Mouse (Mus musculus) heart, postnatal 10 days (tissue): Measurements from ENCODE around the gene Itgam. TPM values are rescaled to one million over a fixed set of nuclear protein-coding genes. Genes with fewer than 3 reads are reported as not detected.

ENCODE experiments used
- DNase-seq, 2 experiments: peaks; one replicate each; pipeline ENCODE4 v3.0.0; 2021
- intact Hi-C: fragments of 180-260 bp; cut with DNase I; formaldehyde crosslinking; loops from one replicate; pipeline ENCODE4 v1.15.1; 2025
- total RNA-seq, 2 experiments: library from RNA; stranded (reverse); gene quantifications; 2 replicates each; pipeline ENCODE4 v1.2.3; 2021

The Itgam gene
- total RNA-seq, 2 experiments from 2014 or later = 2.5 to 3.9 TPM

DNA sequence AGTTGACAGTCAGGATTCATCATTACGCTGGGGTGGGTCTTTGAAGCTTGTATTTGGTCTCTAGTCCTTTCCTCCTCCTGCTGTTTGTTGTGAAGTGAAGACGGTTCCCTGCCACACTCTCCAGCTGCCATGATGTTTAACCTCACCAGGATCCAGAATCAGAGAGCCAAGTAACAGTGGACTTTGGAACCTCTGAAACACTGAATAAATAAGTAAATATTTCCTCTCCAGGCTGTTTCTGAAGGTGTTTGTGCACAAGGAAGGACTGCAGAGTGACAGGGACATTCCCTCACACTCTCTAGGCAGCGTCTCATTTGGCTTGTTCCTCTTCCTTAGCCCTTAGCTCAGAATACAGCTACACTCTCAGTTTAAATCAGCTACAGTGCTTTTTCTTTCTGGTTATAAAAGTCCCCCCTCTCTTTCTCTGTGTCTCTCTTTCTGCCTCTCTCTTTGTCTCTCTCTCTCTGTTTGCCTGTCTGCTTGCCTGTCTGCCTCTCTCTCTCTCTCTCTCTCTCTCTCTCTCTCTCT is 5.5 kb upstream of the Itgam start:
- intact Hi-C loops = no loop called here
- DNase-seq = no peak

DNA sequence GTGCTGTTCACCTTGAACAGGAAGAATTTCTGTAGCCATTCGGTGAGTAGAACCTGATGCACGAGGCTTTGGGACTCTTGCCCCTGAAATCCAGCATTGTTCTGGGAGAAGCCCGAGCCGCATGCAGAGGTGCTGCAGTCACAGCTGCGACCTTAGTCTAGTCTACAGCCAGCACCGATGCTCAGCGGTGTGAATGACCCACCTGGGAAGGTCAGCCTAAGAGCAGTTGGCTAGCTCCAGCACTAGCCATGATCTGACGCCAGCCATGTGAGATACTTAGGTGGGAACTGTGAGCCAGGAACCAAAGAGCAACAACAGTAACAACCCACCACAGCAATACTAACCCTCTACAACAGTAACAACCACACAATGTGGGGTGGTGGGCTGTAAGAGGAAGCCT is 4.6 kb upstream of the Itgam start:
- intact Hi-C loops = no loop called here
- DNase-seq = no peak

GRCm38 (mm10) chr7:128058576-128058975 is 3.9 kb upstream of the Itgam start:
- DNase-seq = no peak
- intact Hi-C loops = no loop called here

DNA sequence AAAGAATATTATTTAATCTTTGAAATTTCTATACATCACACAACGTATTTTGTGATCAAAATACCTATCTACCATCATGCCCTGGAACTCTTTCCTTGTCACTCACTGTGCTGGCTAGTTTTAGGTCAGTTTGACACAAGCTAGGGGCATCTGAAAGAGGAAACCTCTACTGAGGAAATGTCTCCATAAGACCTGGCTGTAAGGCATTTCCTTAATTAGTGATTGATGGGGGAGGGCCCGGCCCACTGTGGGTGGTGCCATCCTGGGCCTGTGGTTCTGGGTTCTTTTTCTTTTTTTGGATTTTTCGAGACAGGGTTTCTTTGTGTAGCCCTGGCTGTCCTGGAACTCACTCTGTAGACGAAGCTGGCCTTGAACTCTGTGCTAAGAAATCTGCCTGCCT is 3.3 kb upstream of the Itgam start:
- intact Hi-C loops = no loop called here
- no peak for DNase-seq

DNA sequence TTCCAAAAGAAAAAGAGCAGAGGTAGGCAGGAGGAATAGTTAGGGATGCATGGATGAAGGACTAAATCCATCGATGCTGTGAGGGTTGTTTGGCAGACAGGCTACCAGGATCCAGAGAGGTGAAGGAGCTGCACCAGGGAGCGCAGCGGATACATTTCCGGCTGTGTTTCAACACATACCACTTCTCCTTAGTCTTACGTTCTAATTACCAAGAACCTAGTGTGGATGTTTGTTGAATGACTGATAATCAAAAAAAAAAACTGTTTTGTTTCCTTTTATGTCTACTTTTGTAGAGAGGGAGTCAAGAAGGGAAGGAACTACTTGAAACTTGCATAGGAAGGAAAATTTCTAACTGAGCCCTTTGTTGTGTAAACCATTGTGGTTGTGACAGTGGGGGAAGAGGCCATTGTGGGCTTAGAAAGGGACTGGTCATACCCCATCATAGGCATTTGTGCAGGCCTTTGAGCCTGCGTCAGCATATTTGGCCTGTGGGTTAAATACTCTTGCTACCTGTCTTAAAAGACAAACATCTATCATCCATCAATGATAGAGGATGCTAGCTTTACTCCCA is 856 bp downstream of the Itgam start:
- intact Hi-C loops = no loop called here
- DNase-seq = no peak

DNA sequence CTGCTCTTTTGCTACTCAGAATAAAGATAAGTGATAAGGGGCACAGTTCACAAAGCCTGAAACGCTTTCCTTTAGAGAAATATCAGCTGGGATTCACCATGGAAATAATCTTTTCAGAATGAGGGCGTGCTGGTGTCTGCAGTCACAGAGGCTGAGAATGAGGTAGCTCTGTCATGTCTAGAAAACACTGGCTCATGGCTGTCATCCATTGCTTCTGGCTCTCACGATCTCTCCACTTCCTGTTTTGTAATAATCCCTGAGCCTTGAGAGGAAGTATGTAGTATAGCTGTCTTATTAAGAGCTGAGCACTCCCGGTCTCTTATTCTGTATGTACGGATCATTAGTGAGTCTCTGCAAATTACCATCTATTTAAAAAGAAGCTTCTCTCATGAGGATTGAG is 3.1 kb downstream of the Itgam start:
- intact Hi-C loops = no loop called here
- no peak for DNase-seq

DNA sequence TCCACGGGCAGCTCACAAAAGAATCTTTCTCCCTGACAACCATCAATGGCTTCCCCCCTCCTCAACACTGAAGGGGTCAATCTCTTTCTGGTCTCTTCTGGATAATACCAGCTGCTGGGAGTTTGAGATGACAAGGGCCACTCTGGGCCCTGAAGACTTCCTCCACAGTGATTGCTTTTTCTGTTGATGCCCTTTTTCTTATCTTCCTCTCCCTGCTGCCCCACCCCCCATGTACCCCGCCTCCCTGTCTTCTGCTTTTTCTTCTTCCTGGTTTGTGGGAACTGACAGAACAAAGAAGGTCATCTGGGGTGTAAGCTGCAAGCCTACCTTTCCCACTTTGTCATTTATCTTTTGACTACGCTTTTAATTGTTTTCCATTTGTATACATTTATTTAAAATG is 5.4 kb downstream of the Itgam start:
- DNase-seq = no peak
- intact Hi-C loops = no loop called here

- intact Hi-C loops = no loop called here
Observed at GRCm38 (mm10) chr7:128069844-128070243, 7.4 kb downstream of the Itgam start.

DNA sequence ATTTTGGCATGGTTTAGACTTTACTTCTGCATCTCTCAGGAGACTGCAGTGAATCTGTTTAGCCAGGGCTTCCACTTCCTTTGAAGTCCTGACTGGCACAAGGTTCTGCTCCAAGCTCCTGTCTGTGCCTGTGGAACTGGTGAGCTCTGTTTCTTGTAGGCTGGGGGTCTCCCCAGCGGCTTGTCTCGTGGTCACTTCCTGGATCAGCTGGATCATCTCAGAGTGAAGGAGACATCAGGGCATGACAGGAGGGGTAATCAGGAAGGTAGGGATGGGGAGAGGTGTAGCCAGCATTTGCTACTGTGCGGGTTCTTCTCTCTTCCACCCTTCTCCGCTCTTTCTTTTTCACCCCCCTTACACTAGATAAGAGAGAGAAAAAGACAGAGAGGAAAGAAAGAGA is 9.4 kb downstream of the Itgam start:
- no peak for DNase-seq
- intact Hi-C loops = no loop called here

More at GRCm38 (mm10) chr7:128069844-128070243, 7.4 kb downstream of the Itgam start:
- DNase-seq = no peak

GRCm38 (mm10) chr7:128080012-128080411 is 17.6 kb downstream of the Itgam start:
- intact Hi-C loops = no loop called here
- DNase-seq = no peak

DNA sequence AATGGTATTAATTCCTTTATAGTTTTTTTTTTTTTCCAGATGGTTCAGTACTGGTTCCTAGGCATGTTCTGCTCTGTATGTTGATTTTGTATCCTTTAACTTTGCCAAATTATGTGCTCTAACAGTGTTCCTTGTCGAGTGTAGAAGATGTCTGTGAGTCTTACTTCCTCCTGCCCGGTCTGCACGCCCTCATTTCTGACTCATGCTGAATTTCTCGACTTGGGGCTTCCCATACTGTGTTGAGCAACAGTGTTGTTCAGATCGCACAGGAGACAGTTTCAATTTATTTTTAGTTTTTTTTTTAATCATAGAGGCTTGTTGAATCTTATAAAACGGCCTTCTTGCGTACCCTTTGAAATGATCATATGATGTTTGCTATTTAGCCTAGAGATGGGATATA is 26.7 kb downstream of the Itgam start:
- intact Hi-C loops = no loop called here
- DNase-seq = no peak

GRCm38 (mm10) chr7:128098135-128098534 is 35.7 kb downstream of the Itgam start:
- DNase-seq = no peak
- intact Hi-C loops = no loop called here

GRCm38 (mm10) chr7:128100742-128101357 is 38.4 kb downstream of the Itgam start:
- intact Hi-C loops = loop anchor here (10.0 kb wide), 1 partner anchor 244 kb away; no protein-coding TSS in a partner anchor
- DNase-seq = no peak

DNA sequence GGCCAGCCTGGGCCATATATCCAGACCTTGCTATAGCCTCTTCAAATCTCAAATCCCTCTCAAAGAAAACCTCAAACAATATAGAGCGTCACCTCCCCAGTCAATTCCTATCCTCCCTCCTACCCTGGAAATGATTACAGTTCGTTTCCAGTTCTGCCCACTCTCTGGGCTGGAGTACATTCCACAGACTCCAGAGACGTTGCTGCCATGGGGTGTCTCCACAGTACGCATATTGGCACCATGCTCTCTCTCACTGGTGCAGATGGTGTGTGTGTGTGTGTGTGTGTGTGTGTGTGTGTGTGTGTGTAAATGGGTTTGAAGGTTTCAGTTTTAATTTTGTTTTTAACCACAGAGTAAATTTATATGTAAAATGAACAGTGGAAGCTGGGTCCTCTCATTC is 42.8 kb downstream of the Itgam start:
- intact Hi-C loops = loop anchor here (2.0 to 10.0 kb wide), 2 partner anchors 104 to 240 kb away; no protein-coding TSS in a partner anchor
- DNase-seq = no peak

GRCm38 (mm10) chr7:128107462-128107861 is 45.0 kb downstream of the Itgam start:
- intact Hi-C loops = loop anchor here (10.0 kb wide), 1 partner anchor 237 kb away; no protein-coding TSS in a partner anchor
- DNase-seq = no peak

GRCm38 (mm10) chr7:128110314-128110713 is 47.9 kb downstream of the Itgam start:
- DNase-seq = no peak
- intact Hi-C loops = no loop called here

DNA sequence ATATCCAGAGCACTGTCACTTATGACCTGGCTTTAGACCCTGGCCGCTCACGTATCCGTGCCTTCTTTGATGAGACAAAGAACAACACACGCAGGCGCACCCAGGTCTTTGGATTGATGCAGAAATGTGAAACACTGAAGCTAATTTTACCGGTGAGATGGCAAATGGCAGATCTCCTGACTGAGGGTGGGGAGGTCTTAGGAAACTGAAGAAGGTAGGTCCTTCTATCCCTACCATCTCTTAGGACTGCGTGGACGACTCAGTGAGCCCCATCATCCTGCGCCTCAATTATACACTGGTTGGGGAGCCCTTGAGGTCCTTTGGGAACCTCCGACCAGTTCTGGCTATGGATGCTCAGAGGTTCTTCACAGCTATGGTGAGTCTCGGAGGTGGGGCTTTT is 49.7 kb downstream of the Itgam start:
- intact Hi-C loops = no loop called here
- no peak for DNase-seq

DNA sequence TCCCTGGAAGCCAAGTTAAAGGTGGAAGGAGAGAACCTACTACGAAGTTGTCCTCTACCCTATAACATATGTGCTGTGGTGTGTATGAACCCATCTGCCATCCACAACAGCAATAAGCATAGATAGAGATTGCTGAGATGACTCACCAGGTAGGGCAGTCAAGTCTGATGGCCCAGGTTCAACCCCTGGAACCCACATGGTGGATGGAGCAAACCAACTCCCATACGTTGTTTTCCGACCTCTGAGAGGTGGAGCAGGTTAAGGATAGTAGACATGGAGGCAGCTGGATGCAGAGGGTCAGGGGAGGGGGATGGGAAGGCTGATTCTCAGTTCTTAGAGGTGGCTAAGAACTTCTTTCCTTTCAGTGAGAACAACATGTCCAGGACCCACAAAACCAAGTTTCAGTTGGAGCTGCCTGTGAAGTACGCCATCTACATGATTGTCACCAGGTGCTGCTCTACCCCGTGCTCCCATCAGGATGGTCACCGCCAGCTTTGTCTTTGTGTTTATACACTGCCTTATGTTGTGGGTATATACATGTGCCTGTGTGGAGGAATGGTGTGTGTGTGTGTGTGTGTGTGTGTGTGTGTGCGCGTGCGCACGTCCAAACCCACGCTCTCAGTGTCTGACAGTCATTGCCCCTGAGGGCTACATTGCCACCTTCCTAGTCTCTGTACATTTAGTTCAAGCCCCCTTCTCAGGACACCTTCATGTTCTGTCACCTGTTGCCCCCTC is 52.1 kb downstream of the Itgam start:
- intact Hi-C loops = no loop called here
- no peak for DNase-seq

- no peak for DNase-seq
- intact Hi-C loops = no loop called here
Observed at GRCm38 (mm10) chr7:128115211-128115958, 52.9 kb downstream of the Itgam start.

DNA sequence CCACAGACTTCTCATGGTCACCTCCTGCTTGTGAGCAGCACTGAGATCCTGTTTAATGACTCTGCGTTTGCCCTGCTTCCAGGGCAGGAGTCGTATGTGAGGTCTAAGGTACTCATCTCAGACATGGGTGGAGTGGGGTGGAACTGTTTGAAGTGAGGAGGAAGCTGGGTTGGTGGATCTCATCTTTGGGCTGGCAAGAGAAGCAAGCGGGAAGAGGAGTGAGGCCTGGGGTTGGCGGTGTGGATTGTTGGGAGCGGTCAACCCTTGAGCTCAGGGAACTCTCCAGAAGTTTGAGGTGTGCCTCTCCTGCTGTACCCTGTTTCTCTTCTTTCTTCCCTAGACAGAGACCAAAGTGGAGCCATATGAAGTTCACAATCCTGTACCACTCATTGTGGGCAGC is 54.0 kb downstream of the Itgam start:
- intact Hi-C loops = no loop called here
- no peak for DNase-seq
